Mouse (Mus musculus) ovary, adult 18-20 months (tissue): ENCODE results near the gene 1700030K09Rik.

ENCODE experiments used
- DNase-seq: peaks from one replicate; pipeline ENCODE4 v3.0.0; 2022; ENCODE audit warnings: low spot score, mixed read lengths

1700030K09Rik gene

DNA sequence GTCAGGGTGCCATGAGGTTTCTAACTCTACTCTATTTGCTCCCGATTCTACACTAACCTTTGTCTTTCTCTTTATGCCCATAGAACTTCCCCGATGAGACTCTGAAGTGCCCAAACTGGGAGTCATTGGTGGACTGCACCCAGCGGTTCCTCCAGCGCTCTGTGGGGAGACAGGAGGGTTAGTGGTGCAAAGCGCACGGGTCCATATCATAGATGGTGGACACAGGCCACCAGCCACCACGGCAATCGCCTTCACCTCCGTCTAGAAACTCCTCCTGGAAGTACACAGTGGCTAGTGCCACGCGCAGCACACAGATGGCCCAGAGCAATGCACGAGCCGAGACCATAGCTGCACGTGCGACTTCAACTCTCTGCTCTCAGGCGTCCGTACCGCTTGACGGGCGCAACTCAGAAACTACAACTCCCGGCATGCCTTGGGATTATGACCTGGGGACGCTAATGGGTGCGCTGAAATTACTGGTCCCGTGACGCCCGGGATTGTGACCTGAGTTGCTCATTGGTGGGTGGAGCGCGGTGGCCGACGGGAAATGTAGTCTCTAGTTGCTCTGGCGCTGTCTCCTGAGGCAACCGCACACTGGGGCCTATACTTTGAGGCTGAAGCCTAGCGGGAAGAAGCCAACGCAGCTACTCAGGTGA is at the start of gene 1700030K09Rik, which contains the start of gene Calr3:
1700030K09Rik (plus strand) TSS at position 543 of the 656 bp plus-strand sequence.
Calr3 (minus strand) TSS at position 533 of the 656 bp plus-strand sequence.
- DNase-seq: peak; percentile 95

DNA sequence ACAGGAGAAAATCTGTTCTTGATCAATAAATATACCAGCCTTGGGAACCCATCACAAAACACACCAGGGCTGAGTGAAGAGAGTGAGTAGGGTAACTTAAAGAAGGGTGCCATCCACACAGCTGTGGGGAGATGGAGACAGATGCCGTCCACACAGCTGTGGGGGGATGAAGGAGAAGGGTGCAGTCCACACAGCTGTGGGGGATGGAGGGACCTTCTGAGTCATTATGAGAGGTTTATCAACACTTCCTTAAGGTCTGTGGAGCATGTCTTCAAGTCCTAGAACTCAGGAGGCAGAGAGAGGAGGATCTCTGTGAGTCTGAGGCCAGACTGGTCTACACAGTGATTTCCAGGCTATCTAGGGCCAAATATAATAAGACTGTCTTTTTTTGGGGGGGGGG is 42.3 kb upstream of the 1700030K09Rik start:
- DNase-seq: no peak

DNA sequence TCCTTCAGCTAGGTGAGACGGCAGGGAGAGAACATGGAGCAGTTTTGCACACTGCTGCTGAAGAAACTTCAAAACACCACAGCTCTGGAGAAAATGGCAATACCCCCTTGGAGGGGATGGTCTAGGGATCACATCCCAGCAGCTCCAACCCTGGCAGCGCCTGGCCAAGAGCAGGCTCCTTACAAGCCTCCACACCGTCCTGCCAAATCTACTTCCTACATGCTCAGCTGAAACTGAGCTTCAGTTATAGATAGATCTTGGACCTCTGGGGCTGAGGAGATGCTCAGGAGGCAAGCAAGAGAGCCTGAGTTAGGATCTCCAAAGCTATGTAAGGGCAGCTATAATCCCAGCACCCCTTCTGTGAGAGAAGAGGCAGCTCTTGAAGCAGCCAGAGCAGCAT is 40.7 kb upstream of the 1700030K09Rik start:
- no peak for DNase-seq

DNA sequence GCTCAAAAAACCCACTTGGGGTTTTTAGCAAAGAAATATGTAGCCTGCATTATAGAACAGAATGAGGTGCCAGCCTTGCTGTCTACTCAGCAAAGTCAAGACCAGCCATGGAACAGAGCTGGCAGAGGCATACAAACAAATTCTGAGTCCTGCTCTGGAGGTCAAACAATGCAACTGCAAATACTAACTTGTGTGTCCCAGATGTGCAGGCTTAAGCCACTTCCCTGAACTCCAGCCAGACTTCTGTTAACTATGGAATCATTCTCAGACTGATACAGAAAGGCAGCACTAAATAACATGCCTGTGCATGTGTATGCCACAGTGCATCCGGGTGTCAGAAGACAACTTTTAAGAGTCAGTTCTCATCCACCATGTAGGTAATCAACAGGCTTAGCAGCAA is 35.8 kb upstream of the 1700030K09Rik start:
- DNase-seq: no peak

DNA sequence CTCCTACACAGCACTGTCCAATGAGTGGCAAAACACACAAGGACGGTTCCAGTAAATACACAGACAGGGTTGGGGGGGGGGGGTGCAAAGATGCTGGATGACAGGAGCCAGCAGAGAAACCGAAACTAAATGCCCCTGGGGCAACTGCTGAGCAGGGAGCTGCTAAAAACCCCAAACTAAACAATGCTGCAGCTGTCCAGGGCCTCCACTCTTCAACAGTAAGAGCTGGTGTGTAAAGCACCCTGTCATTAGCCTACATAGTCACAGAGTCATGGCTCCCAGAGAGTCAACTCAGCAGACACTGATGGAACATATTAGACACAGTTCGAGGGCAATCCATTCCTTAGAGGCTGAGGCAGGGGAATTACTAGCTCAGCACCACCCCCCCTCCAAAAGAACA is 34.2 kb upstream of the 1700030K09Rik start:
- no peak for DNase-seq

DNA sequence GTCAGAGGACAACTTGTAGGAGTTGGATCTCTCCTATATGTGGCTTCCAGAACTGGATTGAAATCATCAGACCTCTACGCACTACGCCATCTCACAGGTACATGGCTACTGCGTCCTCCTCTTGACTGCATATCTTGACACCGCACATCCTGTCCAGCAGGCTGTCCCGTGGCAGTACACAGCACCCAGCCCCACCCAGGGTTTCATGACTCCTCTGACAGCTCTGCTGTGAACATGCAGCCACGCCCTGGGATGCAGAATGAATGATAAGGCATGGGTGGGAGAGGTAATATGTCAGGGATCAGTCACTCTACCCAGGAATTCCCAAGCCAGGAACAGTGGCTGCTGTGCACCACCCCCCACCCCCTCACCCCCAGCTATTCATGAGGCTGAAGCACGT is 29.8 kb upstream of the 1700030K09Rik start:
- DNase-seq: no peak

DNA sequence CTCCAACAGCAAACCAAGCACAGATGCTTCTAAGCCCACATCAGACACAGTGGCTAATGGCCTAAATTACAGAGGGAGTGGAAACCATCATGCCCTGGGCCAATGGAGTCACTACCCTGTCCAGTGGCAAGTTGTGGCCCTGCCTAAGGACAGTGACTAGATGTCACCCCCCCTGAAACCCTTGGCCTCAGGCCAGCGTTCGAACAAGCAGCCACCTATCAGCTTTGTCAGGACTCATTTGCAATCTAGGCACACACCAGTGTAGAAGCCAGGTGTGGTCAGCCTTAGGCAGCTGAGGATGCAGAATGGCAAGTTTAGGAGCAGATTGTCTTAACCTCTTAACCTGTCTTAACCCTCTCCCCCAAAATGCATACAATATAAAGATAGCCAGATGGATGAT is 28.4 kb upstream of the 1700030K09Rik start:
- no peak for DNase-seq

DNA sequence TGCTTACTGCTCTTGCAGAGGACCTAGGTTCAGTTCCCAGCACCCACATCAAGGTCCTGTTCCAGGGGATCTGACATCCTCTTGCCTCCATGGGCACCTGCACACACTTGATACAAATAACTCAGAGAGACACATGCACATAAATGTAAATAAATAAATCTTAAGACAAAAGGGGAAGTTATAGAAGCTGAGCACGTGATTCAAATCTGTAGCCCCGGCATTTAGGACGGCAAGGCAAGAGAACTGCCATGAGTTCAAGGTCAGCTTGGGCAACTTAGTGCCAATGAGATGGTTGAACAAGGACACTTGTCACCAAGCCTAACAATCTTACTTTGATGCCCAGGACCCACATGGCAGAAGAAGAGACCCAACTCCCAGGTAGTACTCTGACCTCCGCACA is 25.6 kb upstream of the 1700030K09Rik start:
- no peak for DNase-seq

DNA sequence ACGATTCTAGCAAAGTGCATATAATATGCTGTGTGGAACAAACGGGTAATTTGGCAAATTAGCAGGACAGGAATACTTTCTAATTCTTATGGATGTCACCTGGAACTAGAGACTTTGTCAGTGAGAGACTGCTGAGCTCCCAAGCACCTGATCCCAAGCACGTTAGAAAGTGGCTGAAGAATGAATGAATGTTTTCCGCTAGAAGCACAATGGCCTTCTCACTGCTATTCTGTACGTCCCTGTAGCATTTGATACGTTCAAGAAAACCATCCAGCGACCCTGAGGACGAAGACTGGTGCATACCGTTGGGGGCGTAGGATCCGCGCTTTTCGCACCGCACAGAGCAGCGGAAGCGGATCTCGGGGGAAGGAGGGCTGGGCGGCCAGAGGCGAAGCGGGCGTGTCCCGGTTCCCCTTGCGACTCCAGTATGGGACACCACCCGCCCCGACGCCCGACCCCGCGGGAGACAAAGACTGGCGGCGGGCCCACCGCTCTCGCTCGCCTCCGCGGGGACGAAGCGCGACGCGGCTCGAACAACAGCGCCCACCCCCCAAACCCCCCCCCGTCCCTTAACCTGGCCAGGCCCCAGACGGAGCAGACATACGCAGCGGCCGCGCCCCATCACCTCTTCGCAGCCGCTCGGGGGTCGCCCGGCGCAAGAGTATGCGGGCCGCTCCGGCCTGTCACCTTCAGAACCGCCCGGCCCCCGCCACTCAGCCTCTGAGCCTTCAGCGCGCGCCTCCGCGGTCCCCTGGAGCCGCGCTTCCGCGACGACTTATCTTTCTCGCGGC is 22.9 kb upstream of the 1700030K09Rik start:
- no peak for DNase-seq

DNA sequence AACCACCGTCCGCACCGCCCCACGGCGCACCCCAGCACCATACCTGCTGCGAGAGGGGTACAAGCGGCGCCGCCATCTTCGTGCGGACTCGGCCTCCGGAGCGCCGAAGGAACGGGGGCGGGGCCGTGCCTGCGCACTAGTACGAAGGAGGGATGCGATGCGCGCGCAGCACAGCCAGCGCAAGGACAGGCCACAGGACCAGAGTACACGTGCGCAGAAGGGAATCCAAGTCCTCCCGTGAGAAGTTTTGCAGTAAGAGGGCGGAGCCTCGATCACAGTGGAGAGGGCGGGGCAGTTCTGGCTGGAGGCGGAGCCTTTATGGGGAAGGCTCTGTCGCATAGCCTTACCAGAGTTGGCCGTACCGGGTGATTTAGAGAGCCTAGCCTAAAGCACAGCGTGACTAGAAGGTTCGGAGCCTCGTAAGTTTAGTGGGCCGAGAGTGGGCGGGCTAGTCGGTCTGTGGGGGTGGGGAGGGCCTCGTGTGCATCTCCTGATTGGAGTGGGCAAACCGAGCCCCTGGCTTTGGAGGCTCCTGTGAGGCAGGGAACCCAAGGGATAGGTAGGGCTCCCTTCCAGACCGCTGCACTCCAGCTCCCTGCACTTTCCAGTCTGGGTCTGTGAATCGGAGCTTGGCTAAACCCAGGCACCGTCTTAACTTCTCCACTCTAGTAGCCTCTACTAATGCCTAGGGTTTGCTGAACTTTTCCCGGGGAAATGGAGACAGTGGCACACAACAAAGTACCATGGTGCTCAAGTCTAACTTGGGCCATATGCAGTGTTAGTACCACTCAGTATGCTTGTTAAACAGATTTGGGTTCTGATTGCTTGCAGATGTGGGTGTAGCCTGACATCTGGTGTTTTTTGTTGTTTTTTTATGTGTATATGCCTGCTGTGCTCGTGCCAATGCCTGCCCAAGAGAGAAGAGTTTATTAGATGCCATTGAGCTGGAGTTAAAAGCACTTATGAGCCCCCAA is 22.0 kb upstream of the 1700030K09Rik start, which contains the start of gene Eps15l1:
Eps15l1 (minus strand) TSS at position 99 of the 974 bp plus-strand sequence.
- peak; percentile 99 for DNase-seq

DNA sequence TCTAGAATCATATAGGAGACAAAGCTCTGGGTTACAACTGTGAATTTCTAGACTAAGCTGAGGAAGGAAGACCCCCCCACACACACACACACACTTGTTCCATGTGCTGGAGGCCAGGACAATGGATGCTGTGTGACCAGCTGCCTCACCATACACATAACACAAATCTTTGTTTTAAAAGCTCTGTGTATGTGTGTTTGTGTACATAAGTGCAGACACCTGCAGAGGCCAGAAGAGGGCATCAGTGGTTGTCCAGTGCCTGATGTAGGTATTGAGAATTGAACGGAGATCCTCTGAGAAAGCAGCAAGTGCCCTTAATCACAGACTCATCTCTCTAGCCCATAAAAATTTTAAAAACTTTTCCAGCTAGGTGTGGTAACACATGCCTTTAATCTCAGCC is 20.8 kb upstream of the 1700030K09Rik start:
- no peak for DNase-seq

DNA sequence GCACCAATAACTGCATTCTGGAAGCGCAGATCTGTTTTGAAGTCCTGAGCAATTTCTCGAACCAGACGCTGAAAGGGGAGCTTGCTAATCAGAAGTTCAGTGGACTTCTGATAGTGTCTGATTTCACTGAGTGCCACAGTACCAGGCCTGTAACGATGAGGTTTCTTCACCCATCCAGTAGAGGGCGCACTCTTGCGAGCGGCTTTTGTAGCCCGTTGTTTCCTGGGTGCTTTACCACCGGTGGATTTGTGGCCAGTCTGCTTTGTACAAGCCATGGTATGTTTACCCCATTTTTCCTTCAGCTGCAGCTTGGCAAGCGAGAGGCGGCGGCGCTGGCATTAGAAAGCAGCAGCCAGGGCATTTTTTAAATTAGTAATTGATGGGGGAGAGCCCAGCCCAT is 14.0 kb upstream of the 1700030K09Rik start:
- DNase-seq: no peak

DNA sequence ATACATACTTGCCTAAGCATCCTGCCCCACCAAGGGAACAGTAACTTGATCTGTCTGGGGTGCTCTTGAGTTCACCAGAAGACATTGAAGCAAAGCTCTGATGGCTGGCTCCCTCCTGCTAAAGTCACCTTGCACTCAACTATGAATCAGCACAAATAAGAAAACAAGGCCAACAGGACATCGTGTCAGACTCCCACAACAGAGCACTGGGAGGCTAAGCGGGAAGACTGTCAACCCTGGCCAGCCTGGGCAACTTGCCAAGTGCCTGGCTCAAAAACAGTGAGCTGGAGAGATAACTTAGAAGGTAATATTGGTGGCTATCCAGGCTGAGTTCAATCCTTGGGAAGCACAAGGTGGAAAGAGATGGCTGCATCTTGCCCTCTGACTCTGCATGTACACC is 8.7 kb upstream of the 1700030K09Rik start:
- peak; percentile 76 for DNase-seq

DNA sequence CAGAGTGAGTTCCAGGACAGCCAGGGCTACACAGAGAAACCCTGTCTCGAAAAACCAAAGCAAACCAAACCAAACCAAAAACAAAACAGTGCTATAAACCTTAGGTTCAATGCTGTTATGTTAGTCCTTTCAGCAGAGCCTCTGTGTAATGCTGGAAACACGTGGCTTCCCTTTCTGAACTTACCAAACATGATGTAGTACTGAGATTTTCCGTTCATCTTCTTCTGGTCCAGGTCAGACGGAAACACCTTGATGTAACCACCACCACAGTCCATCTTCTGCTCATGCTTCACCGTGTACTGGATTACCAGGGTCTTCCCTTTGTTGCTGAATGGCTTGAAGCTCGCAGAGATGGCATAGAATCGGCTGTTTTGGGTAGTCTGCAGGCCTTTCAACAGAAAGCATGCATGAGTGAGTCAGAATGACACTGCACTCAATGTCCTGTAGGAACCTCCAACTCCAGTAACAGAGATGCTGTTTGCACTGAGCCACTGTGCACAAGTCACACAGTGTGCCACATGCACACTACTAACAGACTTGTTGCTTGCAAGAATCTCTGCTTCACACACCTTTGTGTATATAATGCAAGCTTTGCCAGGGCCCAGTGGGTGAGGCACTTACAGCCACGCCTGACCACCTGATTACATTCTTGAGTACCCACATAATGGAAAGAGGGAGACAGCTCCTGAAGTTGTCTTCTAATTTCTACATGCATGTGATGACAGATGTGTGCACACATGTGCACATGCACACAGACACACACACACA is 5.2 kb upstream of the 1700030K09Rik start:
- no peak for DNase-seq

DNA sequence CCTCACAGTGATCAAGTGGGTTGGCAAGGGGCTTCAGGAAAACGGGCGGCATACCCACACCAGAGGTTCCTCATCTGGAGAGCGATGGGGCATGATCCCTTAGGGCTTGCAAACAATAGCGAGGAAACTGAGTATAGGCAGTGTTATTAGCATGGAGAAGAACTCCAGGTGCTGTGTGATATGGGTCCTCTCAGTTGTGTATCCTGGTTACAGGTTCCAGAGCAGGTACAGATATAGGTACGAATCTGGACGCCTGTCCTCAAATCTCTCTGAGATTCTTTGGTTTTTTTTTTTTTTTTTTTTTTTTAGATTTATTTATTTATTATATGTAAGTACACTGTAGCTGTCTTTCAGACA is 292 bp downstream of the 1700030K09Rik start:
- no peak for DNase-seq

DNA sequence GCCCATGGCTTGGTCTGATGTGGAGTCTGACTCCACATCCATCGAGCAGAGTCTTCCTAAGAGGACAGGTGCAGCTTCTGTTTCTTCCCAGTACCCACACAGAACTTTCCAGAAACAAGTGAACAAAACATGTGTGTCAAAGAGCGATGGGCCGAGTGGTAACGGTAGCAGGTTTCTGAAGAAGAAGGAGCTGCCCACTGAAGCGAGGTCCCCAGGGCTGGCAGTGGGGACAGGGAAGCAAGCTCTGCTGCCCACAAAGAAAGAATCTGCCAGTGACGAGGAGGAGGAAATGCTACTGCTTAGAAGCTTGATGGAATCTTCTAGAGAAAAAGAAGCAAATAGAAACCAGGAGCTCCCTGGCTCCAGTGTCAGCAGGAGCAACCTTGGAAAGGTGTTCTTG is 1.4 kb downstream of the 1700030K09Rik start:
- DNase-seq: no peak

DNA sequence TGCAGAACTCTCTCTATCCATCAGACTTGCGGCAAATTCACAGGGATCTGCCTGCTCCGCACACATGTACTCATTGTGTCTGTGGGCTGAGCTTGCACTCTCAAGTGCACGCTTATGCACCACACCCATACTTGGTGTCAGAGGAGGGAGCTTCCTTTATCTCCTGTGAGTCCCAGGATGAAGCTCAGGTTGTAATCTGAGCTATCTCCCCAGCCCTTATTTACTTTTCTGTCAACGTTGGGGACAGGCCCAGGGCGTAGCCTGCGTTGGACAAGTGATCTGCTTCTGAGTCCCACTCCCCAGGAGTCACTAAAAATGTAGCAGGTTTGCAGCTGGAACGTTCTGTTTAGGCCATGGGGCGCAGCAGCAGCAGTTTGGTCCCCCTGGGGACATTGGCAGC is 7.8 kb downstream of the 1700030K09Rik start:
- no peak for DNase-seq

DNA sequence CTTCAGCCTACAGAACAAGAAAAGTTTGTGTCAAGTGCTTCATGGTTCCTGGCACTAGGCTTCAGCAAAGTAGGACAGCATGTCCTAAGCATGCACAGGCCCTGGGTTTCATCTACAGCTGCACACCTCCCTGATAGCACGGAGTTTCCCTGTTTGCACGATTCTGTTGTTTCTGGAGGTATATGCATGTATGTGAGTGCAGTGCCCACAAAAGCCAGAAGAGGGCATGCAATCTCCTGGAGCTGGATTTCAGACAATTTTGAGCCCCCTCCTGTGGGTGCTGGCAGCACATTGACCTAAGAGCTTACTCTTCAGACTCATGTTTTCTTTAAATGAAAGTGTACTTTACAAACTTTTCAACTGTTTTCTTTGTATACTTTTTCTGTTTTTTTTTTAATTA is 10.2 kb downstream of the 1700030K09Rik start:
- DNase-seq: no peak

DNA sequence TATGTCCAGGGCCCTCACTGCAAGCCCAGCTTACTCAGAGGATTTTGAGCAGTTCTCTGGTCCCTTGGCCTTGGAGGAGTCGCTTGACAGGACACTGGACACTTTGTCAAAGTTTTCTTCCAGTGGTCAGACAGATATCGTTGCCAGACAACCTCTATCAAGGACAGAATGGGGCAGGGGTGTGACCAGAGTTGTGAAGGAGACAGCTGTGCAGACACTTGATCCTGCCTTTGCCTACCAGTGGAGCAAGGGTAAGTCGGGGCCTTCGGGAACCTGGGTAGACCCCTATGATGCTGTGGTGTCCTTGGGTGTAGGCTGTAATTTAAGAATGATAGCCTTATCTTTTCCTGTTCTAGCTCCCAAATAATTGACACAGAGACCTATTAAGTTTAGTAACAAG is 11.6 kb downstream of the 1700030K09Rik start:
- DNase-seq: no peak

DNA sequence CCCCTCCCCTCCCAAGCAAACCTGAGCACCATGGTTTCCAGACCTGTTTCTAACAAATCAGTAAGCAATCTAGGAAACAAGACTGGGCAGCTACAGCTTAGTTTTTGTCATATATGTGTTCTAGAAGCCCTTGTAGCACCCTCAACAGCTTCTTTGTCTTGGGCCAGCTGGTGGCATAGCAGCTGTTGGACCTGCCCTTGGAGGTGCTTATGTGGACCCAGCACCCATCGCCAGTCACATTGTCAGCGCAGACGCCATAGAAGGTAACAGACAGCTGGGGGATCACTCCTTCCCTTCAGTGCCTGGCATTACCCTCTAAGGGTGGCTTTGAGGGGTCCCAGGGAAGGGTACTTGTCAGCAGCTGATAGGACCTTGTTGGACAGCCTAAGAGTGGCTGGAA is 14.1 kb downstream of the 1700030K09Rik start:
- DNase-seq: no peak

DNA sequence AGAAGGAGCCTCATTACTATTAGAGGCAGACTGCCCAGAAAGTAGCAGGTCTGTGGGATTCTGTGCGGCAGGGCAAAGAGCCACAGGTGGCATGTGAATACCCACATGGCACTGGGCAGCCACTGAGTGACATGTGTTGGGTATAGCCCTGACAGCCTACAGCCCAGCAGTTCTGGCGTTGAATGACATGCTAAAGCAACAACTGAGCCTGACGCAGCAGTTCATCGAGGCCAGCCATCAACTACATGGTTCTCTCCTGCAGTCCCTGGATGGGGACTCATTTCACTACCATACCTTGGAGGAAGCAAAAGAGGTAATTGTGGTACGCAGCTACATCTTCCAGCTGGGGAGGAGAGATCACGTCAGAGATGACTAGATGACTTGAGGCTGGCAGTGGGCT is 14.8 kb downstream of the 1700030K09Rik start:
- no peak for DNase-seq
